Mouse (Mus musculus): ENCODE data around the gene Ankrd34a. TPM values are rescaled to one million over a fixed set of nuclear protein-coding genes. Genes with fewer than 3 reads are reported as not detected.

The Ankrd34a gene
- total RNA-seq (2021), result under 1 TPM; 0.41 to 0.92 TPM
- long read RNA-seq, experiment 1, partial matches to known transcripts, result 0 of 1 reads
- long read RNA-seq, experiment 1, other reads (novel, unspliced or antisense), result 0 of 1 reads
- long read RNA-seq, experiment 2, partial matches to known transcripts, result 1 of 2 reads
- long read RNA-seq, experiment 2, other reads (novel, unspliced or antisense), result 0 of 2 reads

- no peak for TF ChIP-seq CTCF (IDR thresholded peaks at IDR 0.05)
- Histone ChIP-seq H3K4me3 (peak within 1 kb of the TSS; percentile 75), H3K27ac (peak within 1 kb of the TSS; percentile 87)
- intact Hi-C loops (cut with DNase I), result loop anchor here (5.0 kb wide), 1 partner anchor 49 kb away; no protein-coding TSS in a partner anchor
- peak; percentile 80 for DNase-seq
Observed at GRCm38 (mm10) chr3:96596228-96596707, at the start of gene Ankrd34a. Gene Ankrd34a (plus strand): TSS chr3:96596636.

DNA sequence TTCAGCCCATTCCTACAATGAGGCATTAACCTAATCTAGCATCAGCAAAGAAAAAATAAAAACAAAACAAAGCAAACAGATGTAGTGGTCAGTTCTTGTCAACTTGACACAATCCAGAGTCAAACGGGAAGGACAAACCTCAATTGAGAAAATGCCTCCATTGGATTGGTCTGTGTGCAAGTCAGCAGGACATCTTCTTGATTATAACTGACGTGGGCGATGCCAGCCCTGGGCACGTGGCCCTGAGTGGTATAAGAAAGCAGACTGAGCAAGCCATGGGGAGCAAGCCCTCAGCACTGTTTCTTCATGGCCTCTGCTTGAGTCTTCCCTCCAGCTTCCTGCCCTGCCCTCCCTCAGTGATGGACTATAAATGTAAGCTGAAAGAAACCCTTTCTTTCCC, 49.6 kb upstream of the Ankrd34a start:
- no peak for TF ChIP-seq CTCF (IDR thresholded peaks at IDR 0.05)
- H3K27ac ChIP-seq, result no peak overlapping the region
- no peak for DNase-seq
- intact Hi-C loops (cut with DNase I), result loop anchor here (1.0 to 5.0 kb wide), 4 partner anchors 33 to 155 kb away; partner anchors contain the start of gene Ankrd34a
- no peak overlapping the region for H3K4me3 ChIP-seq

DNA sequence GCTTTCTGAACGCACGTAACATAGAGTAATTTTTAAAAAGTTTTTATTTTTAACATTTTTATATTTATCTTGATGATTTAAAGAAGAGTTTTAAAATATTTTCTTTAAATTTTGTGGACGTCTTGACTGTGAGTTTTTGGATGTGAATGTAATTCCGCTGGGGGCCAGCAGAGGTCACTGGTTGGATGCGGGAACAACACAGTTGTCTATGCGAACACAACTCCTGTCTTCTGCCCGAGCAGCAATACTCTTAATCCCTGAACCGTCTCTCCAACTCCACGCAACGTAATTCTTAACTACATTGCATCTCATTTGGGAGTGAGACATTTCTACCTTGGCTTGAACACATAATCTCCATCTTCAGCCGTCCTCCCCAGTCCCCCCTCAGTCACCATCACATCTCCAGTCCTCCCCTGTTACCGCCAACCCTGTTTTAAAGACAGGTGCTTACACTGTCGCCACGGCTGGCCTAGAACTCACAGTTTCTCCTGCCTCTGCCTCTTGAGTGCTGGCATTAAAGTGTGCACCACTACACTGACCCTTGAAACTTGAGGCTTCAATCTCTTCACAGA, 49.0 kb upstream of the Ankrd34a start:
- DNase-seq, result peak; percentile 82
- H3K27ac ChIP-seq, result peak overlapping the region; percentile 41; the same call in 1 of the 2 replicates
- peak overlapping the region; percentile 35 for H3K4me3 ChIP-seq
- peak; percentile 98 for TF ChIP-seq CTCF (IDR thresholded peaks at IDR 0.05)
- intact Hi-C loops (cut with DNase I), result loop anchor here (1.0 to 5.0 kb wide), 4 partner anchors 33 to 155 kb away; partner anchors contain the start of gene Ankrd34a

GRCm38 (mm10) chr3:96548824-96549223, 47.6 kb upstream of the Ankrd34a start:
- H3K4me3 ChIP-seq, result no peak overlapping the region
- TF ChIP-seq CTCF (IDR thresholded peaks at IDR 0.05), result no peak
- peak overlapping the region; percentile 99 for H3K27ac ChIP-seq
- DNase-seq, result no peak
- intact Hi-C loops (cut with DNase I), result loop anchor here (5.0 kb wide), 2 partner anchors 48 to 153 kb away; partner anchors contain the start of gene Ankrd34a

DNA sequence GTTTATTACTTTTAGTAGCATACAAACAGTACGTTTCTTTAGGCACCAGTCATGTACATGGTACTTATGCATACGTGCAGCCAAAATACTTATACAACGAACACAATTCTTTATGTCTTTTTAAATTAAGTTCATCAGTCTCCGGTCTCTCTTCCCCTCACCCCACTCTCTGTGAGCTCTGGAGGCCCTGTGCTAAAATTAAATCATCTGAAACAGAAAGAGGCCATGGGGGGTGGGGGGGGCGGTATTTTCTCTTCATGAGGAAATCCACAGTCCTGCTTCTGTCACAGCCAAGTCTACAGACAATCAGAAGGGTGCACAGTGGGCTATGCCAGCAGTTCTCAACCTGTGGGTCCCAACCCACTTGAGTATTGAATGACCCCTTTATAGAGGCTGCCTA, 47.1 kb upstream of the Ankrd34a start:
- no peak for DNase-seq
- Histone ChIP-seq H3K27ac (peak overlapping the region; percentile 99), H3K4me3 (no peak overlapping the region)
- intact Hi-C loops (cut with DNase I), result loop anchor here (5.0 kb wide), 2 partner anchors 48 to 153 kb away; partner anchors contain the start of gene Ankrd34a
- no peak for TF ChIP-seq CTCF (IDR thresholded peaks at IDR 0.05)

- Histone ChIP-seq H3K27ac (peak overlapping the region; percentile 99), H3K4me3 (peak overlapping the region; percentile 51)
- peak; percentile 74 for TF ChIP-seq CTCF (IDR thresholded peaks at IDR 0.05)
- intact Hi-C loops (cut with DNase I), result loop anchor here (1.0 kb wide), 1 partner anchor 29 kb away; no protein-coding TSS in a partner anchor
- DNase-seq, result peak; percentile 68
Observed at GRCm38 (mm10) chr3:96551203-96551602, 45.2 kb upstream of the Ankrd34a start.

DNA sequence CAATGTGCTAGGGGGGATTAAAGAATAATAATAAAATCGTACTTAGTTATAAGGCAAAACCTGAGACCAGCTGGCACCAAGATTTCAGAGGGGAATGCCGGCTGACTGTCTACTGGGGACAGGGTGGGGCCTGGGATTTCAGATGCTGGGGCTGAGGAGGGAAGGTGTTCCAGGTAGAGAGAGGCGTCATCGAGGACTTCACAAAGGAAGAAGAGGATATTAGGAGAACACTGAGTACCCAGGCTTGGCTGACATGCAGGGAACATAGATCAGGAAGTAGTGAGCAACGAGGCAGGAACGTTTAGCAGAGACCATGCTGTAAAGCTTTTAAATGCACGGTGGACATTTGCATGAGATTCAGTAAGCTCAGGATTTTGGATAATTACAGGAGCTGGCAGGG, 44.5 kb upstream of the Ankrd34a start:
- no peak for DNase-seq
- intact Hi-C loops (cut with DNase I), result loop anchor here (1.0 kb wide), 1 partner anchor 28 kb away; no protein-coding TSS in a partner anchor
- peak overlapping the region; percentile 51 for H3K4me3 ChIP-seq
- TF ChIP-seq CTCF (IDR thresholded peaks at IDR 0.05), result no peak
- H3K27ac ChIP-seq, result peak overlapping the region; percentile 99

- TF ChIP-seq CTCF (IDR thresholded peaks at IDR 0.05), result no peak
- H3K27ac ChIP-seq, result peak overlapping the region; percentile 99
- intact Hi-C loops (cut with DNase I), result no loop called here
Observed at GRCm38 (mm10) chr3:96553601-96554000, 42.8 kb upstream of the Ankrd34a start.

DNA sequence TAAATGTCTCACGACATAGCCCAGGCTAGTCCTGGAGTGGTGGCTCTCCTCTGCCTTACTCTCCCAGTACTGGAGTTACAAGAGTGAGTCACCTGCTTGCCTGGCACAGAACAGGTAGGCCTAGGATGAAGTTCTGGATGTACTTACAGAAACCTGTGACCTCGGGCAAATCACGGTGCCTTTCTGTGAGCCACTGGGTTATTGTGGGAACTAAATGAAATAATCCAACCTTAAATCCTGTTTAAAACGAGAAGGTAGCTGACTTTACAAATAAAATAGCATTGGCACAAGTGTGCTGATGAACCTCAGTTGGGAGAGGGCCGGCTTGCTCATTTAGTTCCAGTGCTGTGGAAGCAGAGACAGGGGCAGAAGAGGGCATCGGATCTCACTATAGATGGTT, 42.2 kb upstream of the Ankrd34a start:
- Histone ChIP-seq H3K27ac (peak overlapping the region; percentile 99), H3K4me3 (peak overlapping the region; percentile 91; the same call in 1 of the 2 replicates)
- DNase-seq, result no peak
- TF ChIP-seq CTCF (IDR thresholded peaks at IDR 0.05), result no peak
- intact Hi-C loops (cut with DNase I), result no loop called here

More at GRCm38 (mm10) chr3:96553601-96554000, 42.8 kb upstream of the Ankrd34a start:
- no peak overlapping the region for H3K4me3 ChIP-seq
- DNase-seq, result no peak

DNA sequence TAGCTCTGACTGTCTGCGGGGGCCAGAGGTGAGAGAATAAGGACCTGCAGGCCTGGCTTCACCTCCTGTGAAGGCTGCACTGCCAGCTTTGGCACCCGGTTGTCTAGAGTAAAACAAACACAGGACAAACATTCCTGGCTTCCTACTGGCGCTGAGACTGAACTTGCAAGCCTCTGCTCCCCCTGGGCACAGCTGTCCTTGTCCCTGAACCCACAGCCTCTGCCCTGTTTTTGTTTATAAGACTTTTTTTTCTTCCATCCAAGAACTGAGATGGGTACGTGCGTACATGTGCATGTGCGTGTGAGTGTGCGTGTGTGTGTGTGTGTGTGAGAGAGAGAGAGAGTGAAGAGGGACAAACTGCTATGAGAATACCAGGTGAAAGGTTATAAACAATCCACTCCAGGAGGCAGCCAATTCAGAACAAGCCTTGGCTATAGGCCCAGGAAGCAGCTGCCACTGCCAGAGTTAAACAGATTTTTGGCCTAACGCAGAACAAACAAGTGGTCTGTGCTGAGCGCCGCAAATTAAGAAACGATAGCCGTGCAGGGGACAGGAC, 41.3 kb upstream of the Ankrd34a start:
- Histone ChIP-seq H3K27ac (peak overlapping the region; percentile 99), H3K4me3 (peak overlapping the region; percentile 91)
- DNase-seq, result peak; percentile 83
- TF ChIP-seq CTCF (IDR thresholded peaks at IDR 0.05), result no peak
- intact Hi-C loops (cut with DNase I), result no loop called here

- H3K27ac ChIP-seq, result peak overlapping the region; percentile 99
- DNase-seq, result no peak
- intact Hi-C loops (cut with DNase I), result no loop called here
Observed at GRCm38 (mm10) chr3:96555999-96556614, 40.3 kb upstream of the Ankrd34a start.

More at GRCm38 (mm10) chr3:96555999-96556614, 40.3 kb upstream of the Ankrd34a start:
- no peak for TF ChIP-seq CTCF (IDR thresholded peaks at IDR 0.05)
- H3K4me3 ChIP-seq, result peak overlapping the region; percentile 91

Data from gastrocnemius, adult 2 months (tissue).